Mouse (Mus musculus) stomach, embryonic 15.5 days (tissue): ENCODE data around the gene Dock3. TPM values are rescaled to one million over a fixed set of nuclear protein-coding genes. Genes with fewer than 3 reads are reported as not detected.

Experiments
- ATAC-seq: fragments of 200-750 bp; cut with Nextera tagmentation; 2 replicates; pipeline ENCODE4 v1.8.0; 2017; ENCODE audit warnings: low read depth, moderate number of reproducible peaks, moderate TSS enrichment; ENCODE audit not compliant: insufficient read depth, low FRiP score
- H3K27ac ChIP-seq: fragments of 300-500 bp; sonication (generic); 2 replicates; pipeline ENCODE4 v1.5.1; 2015; ENCODE audit warnings: mild to moderate bottlenecking, inconsistent platforms
- H3K27me3 ChIP-seq: fragments of 300-500 bp; sonication (generic); replicated peaks from 2 replicates; pipeline ENCODE4 v1.6.1; 2015; ENCODE audit warnings: inconsistent platforms
- H3K36me3 ChIP-seq: fragments of 300-500 bp; sonication (generic); 2 replicates; pipeline ENCODE4 v1.6.1; 2015; ENCODE audit warnings: inconsistent platforms
- H3K4me1 ChIP-seq: fragments of 300-500 bp; sonication (generic); 2 replicates; pipeline ENCODE4 v1.6.1; 2015; ENCODE audit warnings: inconsistent platforms
- H3K4me2 ChIP-seq: fragments of 300-500 bp; sonication (generic); 2 replicates; pipeline ENCODE4 v1.6.1; 2015; ENCODE audit warnings: mild to moderate bottlenecking, inconsistent platforms
- H3K4me3 ChIP-seq: fragments of 300-500 bp; sonication (generic); replicated peaks from 2 replicates; pipeline ENCODE4 v1.5.1; 2015; ENCODE audit warnings: inconsistent platforms
- H3K9ac ChIP-seq: fragments of 300-500 bp; sonication (generic); 2 replicates; pipeline ENCODE4 v1.6.1; 2015; ENCODE audit warnings: inconsistent platforms
- H3K9me3 ChIP-seq: fragments of 300-500 bp; sonication (generic); 2 replicates; pipeline ENCODE4 v1.6.1; 2016; ENCODE audit warnings: inconsistent platforms
- WGBS: fragments of 180-500 bp; shearing (Covaris S2); methylation state at CpG from one replicate; pipeline ENCODE4 v1.1.7; 2015; 5-methylcytosine and 5-hydroxymethylcytosine counted together
- polyA plus RNA-seq: library from polyadenylated mRNA; unstranded; fragments of >200 nt; fragmentation: Nextera tagmentation; extraction: Ambion mirVana; gene quantifications from 2 replicates; pipeline ENCODE4 v1.2.1, GENCODE M21; 2015

Dock3 gene
- polyA plus RNA-seq, 1 experiment from 2014 or later, result 0.62 TPM

GRCm38 (mm10) chr9:106970742-106971141 is 261.0 kb downstream of the Dock3 start:
- no peak for ATAC-seq
- Histone ChIP-seq H3K27me3 (no peaks in the 10 kb centered on the region), H3K9ac (no peak overlapping the region)

GRCm38 (mm10) chr9:106958452-106958851 is 273.3 kb downstream of the Dock3 start:
- H3K4me3 ChIP-seq, result no peak overlapping the region
- no peak overlapping the region for H3K9ac ChIP-seq
- no peak overlapping the region for H3K27ac ChIP-seq
- H3K4me1 ChIP-seq, result no peaks in the 10 kb centered on the region
- no peaks in the 10 kb centered on the region for H3K27me3 ChIP-seq
- no peaks in the 10 kb centered on the region for H3K36me3 ChIP-seq
- H3K9me3 ChIP-seq, result no peaks in the 10 kb centered on the region
- no peak overlapping the region for H3K4me2 ChIP-seq
- no peak for ATAC-seq
- 85% methylated on average over 1 of the region's 1 CpGs for WGBS

More at GRCm38 (mm10) chr9:106970742-106971141, 261.0 kb downstream of the Dock3 start:
- no peaks in the 10 kb centered on the region for H3K4me1 ChIP-seq
- no peak overlapping the region for H3K4me2 ChIP-seq
- H3K27ac ChIP-seq, result no peak overlapping the region
- 58% methylated on average over 3 of the region's 3 CpGs for WGBS
- no peaks in the 10 kb centered on the region for H3K9me3 ChIP-seq
- no peaks in the 10 kb centered on the region for H3K36me3 ChIP-seq
- H3K4me3 ChIP-seq, result no peak overlapping the region

GRCm38 (mm10) chr9:106955486-106955885 is 276.2 kb downstream of the Dock3 start:
- no peak for ATAC-seq
- no peaks in the 10 kb centered on the region for H3K36me3 ChIP-seq
- H3K4me3 ChIP-seq, result no peak overlapping the region
- no peak overlapping the region for H3K9ac ChIP-seq
- H3K4me2 ChIP-seq, result no peak overlapping the region
- no peaks in the 10 kb centered on the region for H3K27me3 ChIP-seq
- no peak overlapping the region for H3K27ac ChIP-seq
- no peaks in the 10 kb centered on the region for H3K4me1 ChIP-seq
- no peaks in the 10 kb centered on the region for H3K9me3 ChIP-seq

GRCm38 (mm10) chr9:106934998-106935397 is 296.7 kb downstream of the Dock3 start:
- WGBS, result 72% methylated on average over 1 of the region's 1 CpGs
- ATAC-seq, result no peak

GRCm38 (mm10) chr9:106914878-106915277 is 316.8 kb downstream of the Dock3 start:
- no peak for ATAC-seq
- Histone ChIP-seq H3K27ac (no peak overlapping the region), H3K4me3 (no peak overlapping the region), H3K4me1 (no peaks in the 10 kb centered on the region), H3K9ac (no peak overlapping the region), H3K9me3 (no peaks in the 10 kb centered on the region), H3K4me2 (no peak overlapping the region), H3K36me3 (no peaks in the 10 kb centered on the region), H3K27me3 (no peaks in the 10 kb centered on the region)
- WGBS, result 70% methylated on average over 6 of the region's 6 CpGs

More at GRCm38 (mm10) chr9:106934998-106935397, 296.7 kb downstream of the Dock3 start:
- Histone ChIP-seq H3K4me2 (no peak overlapping the region), H3K27me3 (no peaks in the 10 kb centered on the region), H3K4me1 (no peaks in the 10 kb centered on the region), H3K27ac (no peak overlapping the region), H3K9me3 (no peaks in the 10 kb centered on the region), H3K36me3 (no peaks in the 10 kb centered on the region), H3K4me3 (no peak overlapping the region), H3K9ac (no peak overlapping the region)

GRCm38 (mm10) chr9:106913759-106914158 is 317.9 kb downstream of the Dock3 start:
- H3K4me3 ChIP-seq, result no peak overlapping the region
- H3K36me3 ChIP-seq, result no peaks in the 10 kb centered on the region
- H3K9me3 ChIP-seq, result no peaks in the 10 kb centered on the region
- WGBS, result 7% methylated on average over 1 of the region's 1 CpGs
- no peaks in the 10 kb centered on the region for H3K27me3 ChIP-seq
- no peak for ATAC-seq
- H3K4me2 ChIP-seq, result no peak overlapping the region
- no peak overlapping the region for H3K9ac ChIP-seq
- no peak overlapping the region for H3K27ac ChIP-seq
- no peaks in the 10 kb centered on the region for H3K4me1 ChIP-seq

- Histone ChIP-seq H3K4me3 (no peak overlapping the region), H3K36me3 (no peaks in the 10 kb centered on the region), H3K4me2 (no peak overlapping the region), H3K9me3 (no peaks in the 10 kb centered on the region), H3K27ac (no peak overlapping the region), H3K9ac (no peak overlapping the region), H3K27me3 (no peaks in the 10 kb centered on the region), H3K4me1 (no peaks in the 10 kb centered on the region)
- no peak for ATAC-seq
- WGBS, result 72% methylated on average over 1 of the region's 1 CpGs
These were observed 320.1 kb downstream of the Dock3 start for GRCm38 (mm10) chr9:106911624-106912023.

- no peak overlapping the region for H3K27ac ChIP-seq
- peak; percentile 39; the same call in 1 of the 2 replicates for ATAC-seq
- H3K4me2 ChIP-seq, result no peak overlapping the region
- no peaks in the 10 kb centered on the region for H3K4me1 ChIP-seq
- no peak overlapping the region for H3K9ac ChIP-seq
- no peaks in the 10 kb centered on the region for H3K9me3 ChIP-seq
- H3K27me3 ChIP-seq, result no peaks in the 10 kb centered on the region
- no peak overlapping the region for H3K4me3 ChIP-seq
- WGBS, result 37% methylated on average over 5 of the region's 5 CpGs
- H3K36me3 ChIP-seq, result no peaks in the 10 kb centered on the region
These were observed 323.0 kb downstream of the Dock3 start for GRCm38 (mm10) chr9:106908715-106909114.

- H3K27ac ChIP-seq, result no peak overlapping the region
- H3K4me2 ChIP-seq, result no peak overlapping the region
- WGBS, result 71% methylated on average over 3 of the region's 3 CpGs
- H3K9me3 ChIP-seq, result no peaks in the 10 kb centered on the region
- H3K27me3 ChIP-seq, result no peaks in the 10 kb centered on the region
- no peak for ATAC-seq
- no peaks in the 10 kb centered on the region for H3K4me1 ChIP-seq
- no peak overlapping the region for H3K9ac ChIP-seq
- H3K36me3 ChIP-seq, result no peaks in the 10 kb centered on the region
- no peak overlapping the region for H3K4me3 ChIP-seq
These were observed 323.5 kb downstream of the Dock3 start for GRCm38 (mm10) chr9:106908174-106908573.

GRCm38 (mm10) chr9:106906597-106906996 is 325.1 kb downstream of the Dock3 start:
- H3K27me3 ChIP-seq, result no peaks in the 10 kb centered on the region
- H3K4me1 ChIP-seq, result no peaks in the 10 kb centered on the region
- H3K27ac ChIP-seq, result no peak overlapping the region
- H3K4me3 ChIP-seq, result no peak overlapping the region
- no peak for ATAC-seq
- no peaks in the 10 kb centered on the region for H3K36me3 ChIP-seq
- 83% methylated on average over 8 of the region's 8 CpGs for WGBS
- H3K4me2 ChIP-seq, result no peak overlapping the region
- no peak overlapping the region for H3K9ac ChIP-seq
- no peaks in the 10 kb centered on the region for H3K9me3 ChIP-seq

- Histone ChIP-seq H3K9ac (no peak overlapping the region), H3K27me3 (no peaks in the 10 kb centered on the region), H3K4me2 (no peak overlapping the region), H3K4me3 (no peak overlapping the region), H3K27ac (no peak overlapping the region), H3K9me3 (no peaks in the 10 kb centered on the region), H3K4me1 (no peaks in the 10 kb centered on the region), H3K36me3 (no peaks in the 10 kb centered on the region)
- no peak for ATAC-seq
- 5% methylated on average over 1 of the region's 1 CpGs for WGBS
These were observed 327.9 kb downstream of the Dock3 start for GRCm38 (mm10) chr9:106903791-106904134.

- no peak overlapping the region for H3K4me2 ChIP-seq
- H3K36me3 ChIP-seq, result no peaks in the 10 kb centered on the region
- no peaks in the 10 kb centered on the region for H3K9me3 ChIP-seq
- no peaks in the 10 kb centered on the region for H3K27me3 ChIP-seq
- no peak overlapping the region for H3K4me3 ChIP-seq
- no peak for ATAC-seq
- 69% methylated on average over 4 of the region's 4 CpGs for WGBS
- H3K4me1 ChIP-seq, result no peaks in the 10 kb centered on the region
- H3K27ac ChIP-seq, result no peak overlapping the region
- H3K9ac ChIP-seq, result no peak overlapping the region
These were observed 328.5 kb downstream of the Dock3 start for GRCm38 (mm10) chr9:106903099-106903790.

- 87% methylated on average over 7 of the region's 7 CpGs for WGBS
- H3K4me3 ChIP-seq, result no peak overlapping the region
- no peaks in the 10 kb centered on the region for H3K9me3 ChIP-seq
- no peaks in the 10 kb centered on the region for H3K36me3 ChIP-seq
- ATAC-seq, result no peak
- no peak overlapping the region for H3K9ac ChIP-seq
- no peak overlapping the region for H3K27ac ChIP-seq
- H3K4me2 ChIP-seq, result no peak overlapping the region
- no peaks in the 10 kb centered on the region for H3K27me3 ChIP-seq
- no peaks in the 10 kb centered on the region for H3K4me1 ChIP-seq
These were observed 330.1 kb downstream of the Dock3 start for GRCm38 (mm10) chr9:106901596-106901995.
